Mouse (Mus musculus) R1 (cell line): Measurements from ENCODE around the gene Rab3b.

Experiments used
- DNase-seq: peaks from one replicate; pipeline ENCODE4 v3.0.0-alpha.2; 2018; ENCODE audit warnings: low read depth, low spot score

Rab3b gene

DNA sequence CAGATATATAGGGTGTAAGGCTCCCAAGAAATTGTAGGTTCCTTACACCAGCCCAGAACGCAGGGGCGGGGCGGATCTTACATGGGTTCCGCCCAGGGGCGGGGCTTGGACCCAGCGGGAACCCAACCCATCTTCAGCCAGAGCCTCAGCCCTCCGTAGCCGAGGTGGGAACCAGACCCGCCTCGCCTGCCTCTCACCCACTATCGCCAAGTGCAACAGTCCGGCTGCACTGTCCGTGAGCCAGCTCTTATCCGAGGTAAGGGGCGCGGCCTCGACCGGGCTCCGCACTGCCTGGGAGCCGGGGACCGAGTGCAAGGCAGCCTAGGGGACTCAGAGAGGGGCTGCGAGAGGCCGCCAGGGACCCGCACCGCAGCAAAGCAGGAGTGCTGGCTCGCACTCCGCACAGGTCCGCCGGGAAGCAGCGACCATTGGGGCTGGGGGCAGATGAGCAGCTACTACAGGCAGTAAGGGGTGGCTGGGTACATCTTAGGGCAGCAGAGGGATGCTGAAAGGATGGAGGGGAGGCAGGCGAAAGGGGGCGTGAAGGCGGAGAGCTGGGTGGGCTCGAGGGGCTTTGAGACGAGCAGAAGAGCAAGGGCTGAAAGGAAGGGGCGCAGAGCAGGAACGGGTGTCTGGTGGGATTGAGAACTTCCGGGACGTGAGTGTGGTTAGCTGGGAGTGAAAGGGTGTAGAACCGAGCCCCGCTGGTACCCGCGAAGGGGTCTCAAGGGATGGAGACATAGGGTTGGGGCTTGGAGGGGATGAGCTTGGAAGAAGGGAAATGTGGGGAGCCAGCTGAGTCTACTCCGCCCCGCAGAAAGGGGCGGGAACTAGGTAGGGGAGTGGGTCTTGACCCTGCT lies at the start of gene Rab3b:
Gene Rab3b (plus strand): TSS at position 101 of the 860 bp plus-strand sequence.
- DNase-seq: peak; percentile 83

DNA sequence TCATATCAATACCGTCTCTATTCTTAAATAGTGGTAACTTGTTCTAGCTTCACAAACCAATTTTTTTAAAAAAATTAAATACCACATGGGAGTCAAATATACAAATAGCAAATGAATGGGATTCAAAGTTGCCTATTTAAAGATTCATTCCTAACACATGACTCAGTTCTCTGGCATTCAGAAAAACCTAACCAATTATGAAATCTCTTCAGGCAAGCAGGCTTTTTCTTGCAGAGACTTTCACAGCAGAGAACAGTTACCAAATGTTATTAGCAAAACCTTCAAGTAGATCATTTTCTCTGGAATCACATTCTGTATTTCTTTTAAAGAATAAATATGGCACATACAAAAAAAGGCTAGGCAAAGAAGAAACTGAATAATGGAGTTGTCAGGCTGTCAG lies 48.2 kb upstream of the Rab3b start:
- DNase-seq: no peak

DNA sequence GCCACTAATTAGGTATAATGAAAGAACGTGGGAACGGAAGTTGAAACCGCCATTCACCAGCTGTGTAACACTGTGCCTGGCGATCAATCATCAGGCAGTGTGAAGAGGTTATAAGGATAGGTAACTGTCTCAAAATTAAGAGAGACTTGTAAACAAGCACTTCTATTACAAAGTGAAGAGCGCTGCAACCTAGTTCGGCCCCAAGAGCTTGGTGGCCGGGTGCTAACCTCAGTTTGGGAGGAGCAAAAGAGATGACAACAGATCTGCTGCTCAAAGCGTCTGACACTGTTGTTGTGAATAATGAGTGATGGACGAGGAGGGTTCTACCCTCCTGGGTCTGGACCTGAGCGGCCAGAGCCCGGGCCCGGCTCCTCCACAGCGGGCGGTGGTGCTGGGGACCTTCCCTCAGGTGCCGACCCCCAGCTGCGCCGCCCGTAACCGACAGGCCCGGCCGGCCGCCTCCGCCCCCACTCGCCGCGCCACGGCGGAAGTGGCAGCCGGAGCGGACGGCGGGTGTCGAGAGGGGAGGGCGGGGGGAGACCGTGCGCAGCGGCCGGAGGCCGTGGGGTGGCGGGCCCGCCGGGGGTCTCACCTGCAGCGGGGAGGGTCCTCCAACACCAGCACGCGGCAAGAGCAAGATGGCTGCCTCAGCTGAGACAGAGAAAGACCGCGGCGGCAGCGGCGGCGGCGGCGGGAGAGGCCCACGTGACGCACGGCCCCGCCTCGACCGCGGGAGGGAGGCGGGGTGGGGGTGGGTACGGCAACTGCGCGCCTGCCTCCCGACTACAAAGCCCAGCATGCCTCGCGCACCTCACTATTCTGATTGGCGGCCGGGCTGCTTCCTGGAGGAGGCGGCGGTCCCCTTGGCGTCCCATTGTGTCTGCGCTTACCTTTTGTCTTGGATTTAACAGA lies 45.7 kb upstream of the Rab3b start, which contains the start of gene Btf3l4:
Gene Btf3l4 (minus strand): TSS at position 699 of the 912 bp plus-strand sequence.
- peak; percentile 97 for DNase-seq

DNA sequence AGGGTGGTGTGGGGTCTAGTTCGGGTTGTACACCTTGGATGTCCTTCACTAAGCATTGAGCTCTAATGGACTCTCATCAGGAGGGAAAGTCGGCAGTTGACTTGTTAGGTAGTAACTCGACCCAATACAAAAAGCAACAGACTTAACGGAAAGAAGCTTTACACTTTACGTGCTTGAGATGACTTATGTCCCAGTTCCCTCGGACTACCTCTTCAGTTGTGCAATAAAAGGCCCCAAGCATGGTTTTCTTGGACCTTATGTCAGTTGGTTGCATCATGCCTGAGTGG lies 45.1 kb upstream of the Rab3b start:
- DNase-seq: no peak

DNA sequence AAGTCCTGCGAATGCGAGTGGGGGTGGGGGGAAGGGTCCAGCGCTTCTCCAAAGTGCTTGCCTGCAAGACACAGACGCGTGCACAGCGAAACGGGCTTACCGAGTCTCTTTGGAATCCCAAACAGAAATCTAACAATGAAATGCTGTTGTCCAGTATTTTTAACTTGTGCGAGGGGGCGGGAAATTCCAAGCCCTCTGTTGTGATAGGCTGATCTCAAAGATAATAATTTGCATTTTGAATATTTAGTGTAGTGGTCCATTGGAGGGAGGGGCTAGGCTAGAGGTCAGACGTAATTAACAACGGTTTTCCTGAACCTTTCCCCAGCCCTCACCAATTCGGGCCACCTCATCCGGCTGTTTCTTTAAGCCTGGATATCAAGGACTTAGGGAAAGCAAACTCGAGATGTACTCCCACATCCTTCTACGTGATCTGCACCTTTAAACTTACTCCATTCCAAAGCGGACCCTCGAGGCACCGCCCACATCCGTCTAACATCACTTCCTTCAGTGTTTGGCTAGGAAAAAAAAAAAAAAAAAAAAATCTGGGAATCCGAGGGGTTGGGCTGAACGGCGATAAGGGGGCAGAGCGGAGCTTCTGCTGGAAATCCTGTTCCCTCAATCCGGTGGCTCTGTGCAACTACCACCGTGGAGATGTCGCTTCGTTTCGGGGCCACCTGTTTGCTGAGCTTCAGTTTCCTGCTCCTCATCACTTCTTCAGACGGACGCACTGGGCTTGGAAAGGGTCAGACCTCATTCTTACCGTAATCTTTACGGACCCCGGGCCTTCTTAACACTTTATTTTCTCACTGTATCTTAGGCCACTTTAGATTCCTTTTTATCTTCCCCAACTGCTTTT lies 44.5 kb upstream of the Rab3b start, which contains the start of gene Txndc12:
Gene Txndc12 (plus strand): TSS at position 487 of the 856 bp plus-strand sequence.
- peak; percentile 97 for DNase-seq

DNA sequence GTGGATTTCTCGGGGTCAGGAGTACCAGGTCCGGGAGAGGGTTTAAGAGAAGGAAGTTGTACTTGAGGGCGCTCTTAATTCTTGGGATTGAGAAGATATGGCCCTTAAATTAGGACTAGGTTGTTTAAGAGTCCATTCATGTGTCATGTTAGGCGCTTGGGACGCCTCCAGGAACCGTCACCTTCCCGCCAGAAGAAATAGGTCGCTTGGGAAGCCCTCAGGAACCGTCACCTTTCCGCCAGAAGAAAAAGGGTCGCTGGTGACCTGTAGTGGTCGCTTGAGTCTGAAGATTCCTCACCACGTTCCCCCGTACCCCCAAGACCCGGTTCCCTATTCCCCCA lies 43.9 kb upstream of the Rab3b start:
- DNase-seq: no peak

DNA sequence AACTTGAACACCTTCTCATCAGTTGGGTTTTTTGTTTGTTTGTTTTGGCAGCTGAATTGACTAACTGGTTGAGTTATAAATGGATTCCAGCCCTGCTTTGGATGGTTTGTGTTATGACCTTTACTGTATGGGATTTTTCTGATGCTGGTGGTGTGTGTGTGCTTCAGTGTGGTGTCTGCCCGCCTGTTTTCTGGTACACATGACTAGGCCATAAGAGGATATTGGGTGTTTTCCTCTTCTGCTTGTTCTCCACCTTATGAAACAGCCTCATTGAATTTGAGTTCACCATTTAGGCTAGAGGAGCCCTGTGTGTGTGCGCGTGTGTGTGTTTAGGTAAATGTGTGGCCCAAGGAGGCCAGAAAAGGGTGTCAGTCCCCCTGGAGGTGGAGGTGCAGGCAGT lies 43.4 kb upstream of the Rab3b start:
- peak; percentile 31 for DNase-seq

DNA sequence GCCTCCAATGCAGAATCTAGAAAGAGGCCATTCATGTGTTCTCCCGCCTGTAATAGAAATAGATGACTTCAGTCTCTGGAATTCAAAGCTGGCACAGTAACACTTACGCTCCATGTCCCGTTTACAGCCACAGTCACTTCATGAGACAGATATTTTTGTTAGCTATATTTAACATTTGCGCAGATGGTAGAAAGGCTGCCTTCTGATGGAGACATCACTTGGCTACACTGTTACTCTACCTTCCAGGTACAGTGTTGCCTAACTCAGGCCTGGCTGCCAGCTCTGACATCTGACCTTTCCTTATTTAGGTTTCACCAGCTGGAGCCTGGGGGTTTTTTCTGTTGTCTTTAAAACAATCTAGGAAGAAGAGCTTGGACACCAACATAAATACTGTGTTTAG lies 40.8 kb upstream of the Rab3b start:
- DNase-seq: no peak

DNA sequence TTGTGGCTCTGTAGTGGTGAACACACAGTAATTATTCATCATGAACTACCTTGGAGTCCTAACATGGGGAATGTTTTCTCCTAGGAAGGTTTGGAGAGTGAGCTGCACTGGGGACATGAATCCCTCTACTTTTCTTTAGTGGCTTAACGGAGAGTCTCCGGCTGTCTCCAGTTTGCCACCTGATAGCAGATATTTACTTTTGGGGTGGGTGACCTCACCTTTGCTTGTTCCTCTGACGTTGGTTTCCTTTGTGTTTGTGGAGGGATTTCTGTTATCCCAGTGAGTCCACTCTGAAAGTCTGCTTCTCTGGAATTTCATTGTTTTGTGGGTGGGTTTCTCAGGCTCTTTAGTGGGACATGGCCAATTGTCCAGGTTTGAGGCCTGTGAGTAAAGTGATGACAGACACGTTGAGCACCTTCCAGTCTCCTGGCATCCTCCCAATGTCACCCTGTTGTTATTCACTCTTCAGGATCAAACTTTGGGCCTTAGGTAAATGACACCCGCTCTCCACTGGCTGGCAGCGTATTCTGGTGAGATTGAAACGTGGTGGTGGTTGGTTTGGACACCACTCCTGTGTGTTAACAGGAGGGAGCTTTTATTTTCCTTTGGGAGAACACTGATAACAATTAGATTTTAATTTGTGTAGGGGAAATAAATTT lies 36.8 kb upstream of the Rab3b start:
- DNase-seq: no peak

DNA sequence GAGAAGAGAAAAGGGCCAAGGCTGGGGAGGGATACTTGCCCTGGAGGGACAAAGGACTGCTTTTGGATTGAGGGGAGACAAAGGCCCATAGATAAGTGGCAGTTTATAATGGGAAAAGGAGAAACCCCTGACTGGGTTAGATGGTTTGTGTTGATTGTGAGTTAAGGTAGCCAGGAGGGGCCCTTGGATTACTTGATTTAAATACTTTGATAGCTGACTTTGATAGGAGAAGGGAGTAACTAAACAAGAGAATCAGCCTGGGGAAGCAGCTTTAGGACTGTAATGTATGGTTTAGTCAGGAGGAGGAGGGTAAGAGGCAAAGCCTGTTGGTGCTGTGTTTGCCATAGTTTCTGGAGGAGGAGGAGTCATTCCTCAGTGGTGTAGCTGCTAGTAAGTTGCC lies 35.5 kb upstream of the Rab3b start:
- peak; percentile 48 for DNase-seq

DNA sequence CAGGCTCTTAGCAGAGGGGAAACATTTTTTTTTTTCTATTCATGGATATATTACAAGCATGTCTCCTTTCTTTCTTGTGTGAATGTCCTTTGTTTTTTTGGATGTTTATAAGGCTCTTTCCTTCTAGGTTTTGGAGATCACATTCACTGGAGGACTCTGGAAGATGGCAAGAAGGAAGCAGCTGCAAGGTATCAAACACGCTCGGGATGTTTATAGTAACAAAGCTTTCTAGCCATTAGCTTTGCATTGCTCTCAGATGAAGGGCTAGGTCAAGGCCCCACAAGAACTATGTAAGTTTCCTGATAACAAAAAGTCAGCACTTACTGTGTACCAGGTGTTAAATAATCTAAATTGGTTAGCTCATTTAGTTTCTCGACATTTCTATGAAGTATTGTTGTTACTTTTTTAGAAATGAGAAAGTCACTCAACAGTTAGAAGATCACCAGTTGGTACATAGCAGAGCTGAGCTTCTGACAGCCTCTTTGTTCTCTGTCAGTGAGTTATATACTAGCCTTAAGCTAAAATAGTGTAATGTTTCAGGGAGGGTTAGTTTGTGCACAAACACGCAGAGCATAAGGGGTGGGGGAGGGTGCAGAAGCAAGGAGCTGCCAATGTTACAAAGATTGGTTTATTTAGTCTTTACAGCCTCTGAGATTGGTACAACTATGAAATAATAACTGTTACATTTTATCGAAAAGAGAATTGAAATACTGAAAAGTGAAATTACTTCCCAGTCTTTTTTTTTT lies 32.9 kb upstream of the Rab3b start:
- DNase-seq: no peak

DNA sequence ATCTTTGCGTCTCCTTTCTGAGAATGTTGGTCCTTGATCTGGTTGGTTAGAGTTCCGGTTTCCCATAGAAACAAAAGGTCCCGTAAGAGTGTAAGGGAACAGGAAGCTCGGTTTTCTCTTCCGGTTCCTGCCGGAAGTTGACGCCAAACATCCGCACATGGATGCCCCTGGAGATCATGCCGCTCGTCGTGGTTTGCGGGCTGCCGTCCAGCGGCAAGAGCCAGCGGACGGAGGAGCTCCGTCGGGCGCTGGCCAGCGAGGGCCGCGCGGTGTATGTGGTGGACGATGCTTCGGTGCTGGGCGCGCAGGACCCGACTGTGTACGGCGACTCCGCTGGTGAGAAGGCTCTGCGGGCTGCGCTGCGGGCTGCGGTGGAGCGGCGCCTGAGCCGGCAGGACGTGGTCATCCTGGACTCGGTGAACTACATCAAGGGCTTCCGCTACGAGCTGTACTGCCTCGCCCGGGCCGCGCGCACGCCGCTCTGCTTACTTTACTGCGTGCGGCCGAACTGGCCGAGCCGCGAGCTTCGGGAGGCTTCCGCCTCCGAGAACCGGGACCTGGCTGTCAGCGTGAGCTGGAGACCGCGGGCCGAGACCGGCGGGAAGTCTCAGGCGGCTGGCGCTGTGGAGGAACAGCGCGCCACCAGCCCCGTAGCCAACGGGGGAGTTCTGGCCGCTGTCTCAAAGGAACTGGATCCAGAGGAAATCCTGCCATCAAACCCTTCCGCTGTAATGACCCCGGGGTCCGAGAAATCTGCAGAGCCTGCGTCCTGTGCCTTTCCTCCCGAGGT lies 31.0 kb upstream of the Rab3b start, which contains the start of gene Kti12:
Gene Kti12 (plus strand): TSS at position 71 of the 790 bp plus-strand sequence.
- peak; percentile 94 for DNase-seq

DNA sequence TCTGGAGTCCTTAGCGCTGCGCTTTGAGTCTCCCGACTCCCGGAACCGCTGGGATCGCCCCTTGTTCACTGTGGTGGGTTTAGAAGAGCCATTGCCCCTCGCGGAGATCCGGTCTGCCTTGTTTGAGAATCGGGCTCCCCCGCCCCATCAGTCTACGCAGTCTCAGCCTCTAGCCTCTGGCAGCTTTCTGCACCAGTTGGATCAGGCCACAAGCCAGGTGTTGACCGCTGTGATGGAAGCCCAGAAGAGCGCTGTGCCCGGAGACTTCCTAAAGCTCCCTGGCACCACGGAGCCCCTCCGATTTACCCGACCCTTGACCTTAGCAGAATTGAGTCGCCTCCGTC lies 30.4 kb upstream of the Rab3b start, which contains the start of gene A730015C16Rik:
Gene A730015C16Rik (minus strand): TSS at position 115 of the 344 bp plus-strand sequence.
- DNase-seq: no peak

DNA sequence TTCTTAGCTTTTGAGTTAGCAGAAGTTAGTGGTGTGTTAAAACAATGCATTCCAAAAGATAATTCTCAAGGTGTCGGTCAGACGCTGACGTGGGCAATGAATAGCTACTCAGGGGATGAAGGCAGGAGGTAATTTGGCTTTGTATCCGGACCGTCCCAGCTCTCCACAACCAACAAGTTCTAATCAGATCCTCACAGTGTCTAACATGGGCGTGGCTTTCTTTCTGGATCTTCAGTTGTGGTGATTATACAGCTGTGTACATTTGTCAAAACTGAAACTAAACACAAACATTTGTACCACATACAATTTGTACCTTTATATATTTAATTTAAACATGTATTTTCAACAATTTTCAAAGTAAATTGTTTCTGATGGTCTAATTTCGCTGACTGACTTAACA lies 12.1 kb upstream of the Rab3b start:
- no peak for DNase-seq

DNA sequence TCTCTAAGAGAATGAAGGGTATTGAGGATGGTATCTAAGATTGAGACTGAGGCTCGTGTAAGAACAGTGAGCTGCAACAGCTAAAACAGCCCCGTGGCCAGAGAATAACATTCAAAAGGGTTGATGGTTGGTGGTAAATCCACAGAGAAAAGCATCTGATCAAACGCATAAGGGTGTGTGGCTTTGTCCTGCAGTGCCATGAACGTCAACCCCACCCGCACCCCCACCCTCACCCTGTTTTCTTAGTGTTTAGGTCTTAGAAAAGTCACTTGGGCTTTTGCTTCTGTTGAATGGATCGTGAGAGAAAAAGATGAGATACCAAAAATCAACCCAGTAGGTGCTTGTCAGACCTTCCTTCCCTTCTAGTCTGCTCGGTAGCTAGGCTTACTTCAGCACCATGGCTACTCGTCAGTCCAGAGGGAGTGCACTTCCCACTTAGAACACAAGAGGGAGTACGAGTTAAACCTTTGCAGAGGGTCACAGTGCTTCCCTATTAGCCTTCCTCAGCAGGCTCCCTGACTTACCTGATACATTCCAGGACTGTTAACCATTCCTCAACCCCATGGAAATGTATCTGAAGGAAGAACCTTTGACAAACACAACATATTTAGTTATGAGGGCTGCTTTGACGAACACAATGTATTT lies 9.0 kb upstream of the Rab3b start:
- peak; percentile 90 for DNase-seq

DNA sequence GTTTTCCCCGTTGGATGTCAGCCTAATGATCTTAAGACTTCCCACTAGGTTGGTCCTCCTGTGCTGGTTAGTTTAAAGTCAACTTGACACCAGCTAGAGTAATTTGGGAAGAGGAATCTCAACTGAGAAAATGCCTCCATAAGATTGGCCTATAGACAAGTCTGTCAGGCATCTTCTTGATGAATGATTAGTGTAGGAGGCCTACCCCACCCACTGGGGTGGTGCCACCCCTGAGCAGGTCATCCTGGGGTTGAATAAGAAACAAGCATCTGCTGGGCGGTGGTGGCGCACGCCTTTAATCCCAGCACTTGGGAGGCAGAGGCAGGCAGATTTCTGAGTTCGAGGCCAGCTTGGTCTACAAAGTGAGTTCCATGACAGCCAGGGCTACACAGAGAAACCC lies 5.1 kb upstream of the Rab3b start:
- DNase-seq: peak; percentile 52

DNA sequence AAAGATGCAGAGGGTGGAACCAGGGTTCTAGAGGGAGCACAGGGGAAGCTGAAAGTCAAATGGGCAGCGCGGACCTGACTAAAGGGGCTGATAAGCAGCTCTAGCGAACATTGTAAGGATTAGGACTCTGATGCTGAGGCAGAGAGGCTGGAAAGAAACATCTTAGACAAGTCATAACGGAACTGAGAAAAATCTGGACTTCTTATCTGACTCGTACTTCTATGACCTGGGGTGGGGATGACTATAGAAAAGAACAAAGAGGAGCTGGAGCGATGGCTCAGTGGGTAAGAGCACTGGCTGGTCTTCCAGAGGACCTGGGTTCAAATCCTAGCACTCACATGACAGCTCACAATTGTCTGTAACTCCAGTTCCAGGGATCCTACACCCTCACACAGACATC lies 962 bp upstream of the Rab3b start:
- no peak for DNase-seq

DNA sequence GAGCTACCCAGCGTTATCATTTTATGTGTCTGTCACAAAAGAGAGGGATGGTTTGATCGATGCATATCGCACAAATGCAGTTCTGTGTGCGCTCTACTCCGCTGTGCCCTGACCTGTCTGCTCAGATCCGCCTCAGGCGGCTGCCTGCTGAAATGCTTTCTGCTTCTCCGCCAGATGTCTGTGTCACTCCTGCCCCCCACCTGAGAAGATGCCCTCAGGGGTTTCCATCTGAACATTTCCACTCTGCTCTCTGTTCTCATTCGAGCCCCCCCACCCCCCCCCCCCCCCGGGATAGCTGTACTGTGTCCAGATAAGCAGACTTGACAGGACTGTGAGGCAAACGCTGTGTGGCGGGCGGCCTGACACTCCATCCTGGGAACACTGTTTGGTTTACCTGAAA lies 5.0 kb downstream of the Rab3b start:
- DNase-seq: peak; percentile 65

DNA sequence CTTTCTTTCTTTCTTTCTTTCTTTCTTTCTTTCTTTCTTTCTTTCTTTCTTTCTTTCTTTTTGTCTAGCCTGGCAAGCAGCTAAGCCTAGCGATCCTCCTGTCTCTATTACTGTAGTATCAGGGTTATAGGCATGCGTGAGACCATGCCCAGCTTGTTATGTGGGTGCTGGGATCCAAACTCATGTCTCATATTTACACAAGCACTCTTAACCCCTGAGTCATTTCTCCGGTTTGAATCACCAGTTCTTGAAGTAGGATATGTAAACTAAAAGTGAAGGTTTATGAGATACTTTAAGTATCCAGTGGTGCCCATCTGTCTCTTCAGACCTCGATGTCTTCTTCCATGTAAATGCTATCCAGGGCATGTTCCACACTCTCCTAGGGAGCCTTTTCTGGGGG lies 8.6 kb downstream of the Rab3b start:
- no peak for DNase-seq
